In the genomic region with DNA sequence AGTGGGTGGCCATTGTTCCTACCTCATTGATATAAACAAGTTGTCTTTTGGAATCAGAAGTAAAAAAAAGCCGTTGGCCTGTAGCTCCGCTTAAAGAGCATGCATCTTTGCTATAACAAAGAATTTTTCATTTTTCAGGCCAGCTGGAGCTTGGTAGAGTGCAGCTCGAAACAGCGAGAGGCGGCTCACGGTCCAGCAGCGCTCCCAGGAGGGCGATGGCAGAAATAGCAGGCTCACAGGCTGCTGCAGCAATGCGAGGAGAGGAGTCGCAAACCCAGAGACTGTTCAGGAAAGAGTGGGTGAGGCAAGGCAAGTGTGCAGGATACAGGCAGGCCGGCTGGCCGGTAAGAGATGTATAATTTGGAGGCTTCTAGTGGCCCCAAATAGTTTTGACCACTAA, we compare ENCODE assay signal across 8 mouse cellular contexts. TPM values are rescaled to one million over a fixed set of nuclear protein-coding genes. Genes with fewer than 3 reads are reported as not detected.
DNase-seq lines count a peak whose midpoint lies in the region; ATAC-seq lines count a peak whose summit lies in the region.
"Had no signal": no experiment of that assay in that cellular context is flagged by ENCODE, and none has a peak within 500 bp of the region (broad histone marks: within the 10 kb centered on the region; RNA-seq: fewer than 3 reads in every experiment).

No protein-coding gene starts in this region.

- H3K27ac ChIP-seq in embryonic facial prominence, embryonic 11.5 days (replicated peaks; ENCODE audit: low read depth, low read length): no peak overlapping the region
- no peak overlapping the region for H3K27ac ChIP-seq in midbrain, embryonic 14.5 days (replicated peaks; ENCODE audit: low read depth, low read length)
- H3K27ac ChIP-seq: heart, embryonic 13.5 days had no signal

- no peaks in the 10 kb centered on the region for H3K9me3 ChIP-seq in embryonic facial prominence, embryonic 11.5 days (replicated peaks; ENCODE audit: control insufficient read depth, low read length)
- no peaks in the 10 kb centered on the region for H3K9me3 ChIP-seq in midbrain, embryonic 14.5 days (ENCODE audit: control insufficient read depth, low read length)
- H3K9me3 ChIP-seq: heart, embryonic 13.5 days had no signal

- no peak overlapping the region for H3K9ac ChIP-seq in embryonic facial prominence, embryonic 11.5 days (replicated peaks; ENCODE audit: low read length)
- H3K9ac ChIP-seq in midbrain, embryonic 14.5 days (replicated peaks; ENCODE audit: low read length): no peak overlapping the region
- H3K9ac ChIP-seq: heart, embryonic 13.5 days had no signal

- no peaks in the 10 kb centered on the region for H3K36me3 ChIP-seq in embryonic facial prominence, embryonic 11.5 days (replicated peaks; ENCODE audit: control insufficient read depth, insufficient read depth, low read depth, low read length)
- H3K36me3 ChIP-seq in midbrain, embryonic 14.5 days (ENCODE audit: control insufficient read depth, insufficient read depth, low read length): no peaks in the 10 kb centered on the region
- H3K36me3 ChIP-seq: heart, embryonic 13.5 days had no signal

- H3K4me1 ChIP-seq in embryonic facial prominence, embryonic 11.5 days (ENCODE audit: control insufficient read depth, insufficient read depth, low read length): no peaks in the 10 kb centered on the region
- H3K4me1 ChIP-seq in midbrain, embryonic 14.5 days (ENCODE audit: control insufficient read depth, insufficient read depth, low read length): 0 out of 2 replicates have a peak, but pooled peaks cover 3% of the 10 kb centered on the region
- H3K4me1 ChIP-seq: heart, embryonic 13.5 days had no signal

- DNase-seq in ES-CJ7 (ENCODE audit: low read depth, low spot score) (peak; percentile 54), ZHBTc4 (ENCODE audit: low read depth, low spot score) (peak; percentile 39)
- peak; percentile 75 for DNase-seq in embryonic facial prominence, embryonic 11.5 days (ENCODE audit: low spot score)
- DNase-seq in heart, postnatal 36 days: peak; percentile 9 to 15
- DNase-seq in left cerebral cortex, adult 9 months (ENCODE audit: low spot score in 2 of 2): peak; percentile 14 to 54
- DNase-seq in midbrain, embryonic 14.5 days: peak; percentile 90
- DNase-seq in telencephalon, adult 2 months (ENCODE audit: low read depth, low spot score): peak; percentile 38

- no peak; the same call in 1 of the 2 replicates for ATAC-seq in embryonic facial prominence, embryonic 11.5 days (replicated peaks; ENCODE audit: insufficient number of reproducible peaks, low FRiP score, low TSS enrichment, low read depth)
- peak; percentile 84 for ATAC-seq in midbrain, embryonic 14.5 days (ENCODE audit: low FRiP score, low TSS enrichment)

- intact Hi-C loops in heart, postnatal 36 days (cut with DNase I): no loop called here

- WGBS in embryonic facial prominence, embryonic 11.5 days: 22% methylated on average over 12 of the region's 12 CpGs
- WGBS in midbrain, embryonic 14.5 days: 16% methylated on average over 12 of the region's 12 CpGs

- no peak overlapping the region for H3K4me3 ChIP-seq in embryonic facial prominence, embryonic 11.5 days (ENCODE audit: low read depth, low read length)
- no peak overlapping the region for H3K4me3 ChIP-seq in midbrain, embryonic 14.5 days (replicated peaks; ENCODE audit: low read depth, low read length)
- H3K4me3 ChIP-seq: heart, embryonic 13.5 days had no signal

- H3K4me2 ChIP-seq in embryonic facial prominence, embryonic 11.5 days (ENCODE audit: low read depth, low read length): no peak overlapping the region
- H3K4me2 ChIP-seq in midbrain, embryonic 14.5 days (ENCODE audit: low read length): no peak overlapping the region
- H3K4me2 ChIP-seq: heart, embryonic 13.5 days had no signal

- H3K27me3 ChIP-seq in embryonic facial prominence, embryonic 11.5 days (ENCODE audit: control insufficient read depth, insufficient read depth, low read length): no peaks in the 10 kb centered on the region
- H3K27me3 ChIP-seq in midbrain, embryonic 14.5 days (ENCODE audit: control insufficient read depth, insufficient read depth, low read length): no peaks in the 10 kb centered on the region
- H3K27me3 ChIP-seq: heart, embryonic 13.5 days had no signal

RNA-seq across cellular contexts. Expression of a gene that starts 42.0 kb away (rescaled TPM):
- 18.4 and 21.4 TPM in 2 replicates for polyA plus RNA-seq in embryonic facial prominence, embryonic 11.5 days (2014; fragmentation: Nextera tagmentation; extraction: Ambion mirVana)
- under 1 TPM; 0.24 to 0.61 TPM for total RNA-seq in heart, postnatal 36 days (2021)
- 3.8 and 6.0 TPM in 2 replicates for polyA plus RNA-seq in midbrain, embryonic 14.5 days (2014; fragmentation: Nextera tagmentation; extraction: Ambion mirVana)

Comparison
In these comparisons a context has a peak if more than half of its experiments do, and no peak if none do; other contexts are left out.
1. DNase-seq: peak in every context shown above with its lines; median percentile 90 in midbrain, embryonic 14.5 days; 75 in embryonic facial prominence, embryonic 11.5 days; 54 in ES-CJ7; 39 in ZHBTc4; 38 in telencephalon, adult 2 months; 34 in left cerebral cortex, adult 9 months; 12 in heart, postnatal 36 days.